Mouse (Mus musculus) CH12.LX (cell line): ENCODE measurements around the gene Usp49. TPM values are rescaled to one million over a fixed set of nuclear protein-coding genes. Genes with fewer than 3 reads are reported as not detected.

ENCODE experiments used
- DNase-seq: peaks from one replicate; pipeline ENCODE4 v3.0.0-alpha.2; 2013; ENCODE audit errors: extremely low read depth
- H3K27ac ChIP-seq: 2 replicates; pipeline ENCODE4 v1.5.1; 2012; ENCODE audit warnings: low read depth, mild to moderate bottlenecking, control low read depth, moderate library complexity; ENCODE audit not compliant: insufficient read depth
- H3K27me3 ChIP-seq: replicated peaks from 2 replicates; pipeline ENCODE3; 2012; ENCODE audit warnings: inconsistent platforms
- H3K36me3 ChIP-seq, 2 experiments: replicated peaks in 1 of 2; 2 replicates each; pipeline versions ENCODE3 to v1.6.1; 2012; ENCODE audit warnings: inconsistent platforms in 1 of 2, low read length in 1 of 2, mild to moderate bottlenecking in 1 of 2, mixed read lengths in 1 of 2, moderate library complexity in 1 of 2; ENCODE audit not compliant: control insufficient read depth in 1 of 2, insufficient read depth in 1 of 2
- H3K4me1 ChIP-seq, 2 experiments: 2 replicates each; pipeline ENCODE4 v1.6.1; 2012; ENCODE audit warnings: inconsistent platforms in 1 of 2, moderate library complexity in 1 of 2; ENCODE audit not compliant: insufficient read depth in 2 of 2, control insufficient read depth in 1 of 2
- H3K4me2 ChIP-seq: 2 replicates; pipeline ENCODE4 v1.6.1; 2012; ENCODE audit warnings: low read depth, mild to moderate bottlenecking, control low read depth; ENCODE audit not compliant: poor library complexity, insufficient read depth, severe bottlenecking
- H3K4me3 ChIP-seq, 3 experiments: fragments of 150-350 bp in 1 of 3; sonication (generic) in 1 of 3; replicated peaks in 1 of 3; 2 replicates each; pipeline versions ENCODE3 to v1.5.1; 2011 to 2012; ENCODE audit warnings: low read depth in 2 of 3, low read length in 2 of 3, mild to moderate bottlenecking in 2 of 3, moderate library complexity in 2 of 3, control low read depth in 1 of 3, improper control_type of control experiment in 1 of 3, inconsistent platforms in 1 of 3, mixed read lengths in 1 of 3; ENCODE audit not compliant: poor library complexity in 1 of 3
- H3K79me2 ChIP-seq: replicated peaks from 2 replicates; pipeline ENCODE4 v1.6.1; 2012; ENCODE audit warnings: mild to moderate bottlenecking, moderate library complexity; ENCODE audit not compliant: control insufficient read depth, poor library complexity, insufficient read depth, severe bottlenecking; ENCODE audit errors: extremely low read depth
- H3K9ac ChIP-seq: 2 replicates; pipeline ENCODE4 v1.6.1; 2012; ENCODE audit warnings: low read depth, mild to moderate bottlenecking, control low read depth, moderate library complexity; ENCODE audit not compliant: insufficient read depth
- H3K9me3 ChIP-seq: replicated peaks from 2 replicates; pipeline ENCODE3; 2012; ENCODE audit warnings: low read length, inconsistent platforms, mixed read lengths
- CHD1 ChIP-seq: IDR thresholded peaks from 2 replicates; pipeline ENCODE4 v1.6.1; 2012; ENCODE audit warnings: low read depth, low read length, improper control_type of control experiment, inconsistent platforms
- E2F4 ChIP-seq: IDR thresholded peaks from 2 replicates; pipeline ENCODE4 v1.6.1; 2011; ENCODE audit warnings: low read depth, low read length, improper control_type of control experiment; ENCODE audit not compliant: insufficient replicate concordance
- ELF1 ChIP-seq: IDR thresholded peaks from 2 replicates; pipeline ENCODE4 v1.6.1; 2014; ENCODE audit warnings: low read depth, mild to moderate bottlenecking, inconsistent platforms, low read length, improper control_type of control experiment
- GABPA ChIP-seq: IDR thresholded peaks from 2 replicates; pipeline ENCODE4 v1.6.1; 2012; ENCODE audit warnings: low read depth, low read length, improper control_type of control experiment, inconsistent platforms; ENCODE audit not compliant: insufficient replicate concordance
- HCFC1 ChIP-seq: IDR thresholded peaks from 2 replicates; pipeline ENCODE4 v1.6.1; 2012; ENCODE audit warnings: low read depth, mild to moderate bottlenecking, inconsistent platforms, low read length, improper control_type of control experiment
- JUND ChIP-seq: conservative IDR thresholded peaks from 2 replicates; pipeline ENCODE4 v1.6.1; 2011; ENCODE audit warnings: low read depth, low read length, improper control_type of control experiment
- MAX ChIP-seq: IDR thresholded peaks from 2 replicates; pipeline ENCODE4 v1.6.1; 2011; ENCODE audit warnings: low read length, improper control_type of control experiment
- MAZ ChIP-seq: IDR thresholded peaks from 2 replicates; pipeline ENCODE4 v1.6.1; 2012; ENCODE audit warnings: low read depth, mild to moderate bottlenecking, inconsistent platforms, low read length, improper control_type of control experiment, moderate library complexity
- MEF2A ChIP-seq: IDR thresholded peaks from 2 replicates; pipeline ENCODE4 v1.6.1; 2014; ENCODE audit warnings: low read depth, mild to moderate bottlenecking, inconsistent platforms, low read length, improper control_type of control experiment, borderline replicate concordance
- MXI1 ChIP-seq: IDR thresholded peaks from 2 replicates; pipeline ENCODE4 v1.6.1; 2011; ENCODE audit warnings: mild to moderate bottlenecking, low read depth, low read length, improper control_type of control experiment
- NELFE ChIP-seq: IDR thresholded peaks from 2 replicates; pipeline ENCODE4 v1.6.1; 2011; ENCODE audit warnings: low read depth, low read length, improper control_type of control experiment
- PAX5 ChIP-seq: IDR thresholded peaks from 2 replicates; pipeline ENCODE4 v1.6.1; 2012; ENCODE audit warnings: low read length, inconsistent platforms, mixed read lengths
- RAD21 ChIP-seq: IDR thresholded peaks from 2 replicates; pipeline ENCODE4 v1.6.1; 2011; ENCODE audit warnings: low read depth, mild to moderate bottlenecking, low read length, improper control_type of control experiment, moderate library complexity
- RCOR1 ChIP-seq: conservative IDR thresholded peaks from 2 replicates; pipeline ENCODE4 v1.6.1; 2012; ENCODE audit warnings: low read depth, mild to moderate bottlenecking, inconsistent platforms, low read length, improper control_type of control experiment
- SIN3A ChIP-seq: IDR thresholded peaks from 2 replicates; pipeline ENCODE4 v1.6.1; 2012; ENCODE audit warnings: low read length, improper control_type of control experiment, inconsistent platforms
- SMC3 ChIP-seq: IDR thresholded peaks from 2 replicates; pipeline ENCODE4 v1.6.1; 2011; ENCODE audit warnings: low read depth, low read length, improper control_type of control experiment
- TBP ChIP-seq: conservative IDR thresholded peaks from 2 replicates; pipeline ENCODE4 v1.6.1; 2011; ENCODE audit warnings: low read depth, low read length, improper control_type of control experiment
- TCF12 ChIP-seq: IDR thresholded peaks from 2 replicates; pipeline ENCODE4 v1.6.1; 2014; ENCODE audit warnings: low read depth, mild to moderate bottlenecking, inconsistent platforms, low read length, improper control_type of control experiment
- UBTF ChIP-seq: IDR thresholded peaks from 2 replicates; pipeline ENCODE4 v1.6.1; 2012; ENCODE audit warnings: low read depth, mild to moderate bottlenecking, inconsistent platforms, low read length, improper control_type of control experiment, moderate library complexity
- USF2 ChIP-seq: conservative IDR thresholded peaks from 2 replicates; pipeline ENCODE4 v1.6.1; 2011; ENCODE audit warnings: low read depth, low read length, improper control_type of control experiment
- ZC3H11A ChIP-seq: IDR thresholded peaks from 2 replicates; pipeline ENCODE4 v1.6.1; 2012; ENCODE audit warnings: low read depth, mild to moderate bottlenecking, inconsistent platforms, low read length, improper control_type of control experiment
- ZKSCAN1 ChIP-seq: IDR thresholded peaks from 2 replicates; pipeline ENCODE4 v1.6.1; 2012; ENCODE audit warnings: low read depth, inconsistent platforms, low read length, improper control_type of control experiment, borderline replicate concordance
- ZMIZ1 ChIP-seq: IDR thresholded peaks from 2 replicates; pipeline ENCODE4 v1.6.1; 2012; ENCODE audit warnings: low read depth, mild to moderate bottlenecking, inconsistent platforms, low read length, improper control_type of control experiment
- ZNF384 ChIP-seq: IDR thresholded peaks from 2 replicates; pipeline ENCODE4 v1.6.1; 2012; ENCODE audit warnings: low read depth, low read length, improper control_type of control experiment, inconsistent platforms
- dilution Hi-C: fragments of 300-500 bp; cut with MboI; formaldehyde crosslinking; loops from 2 replicates; pipeline ENCODE4 v1.14.3; 2020; ENCODE audit warnings: low sequenced_read_pairs; ENCODE audit not compliant: extremely low pct_unique_long_range_greater_than_20kb, extremely low pct_ligation_motif_present
- in situ Hi-C: fragments of 300-500 bp; cut with MboI; formaldehyde crosslinking; loops from 3 replicates; pipeline ENCODE4 v1.14.3; 2019; ENCODE audit warnings: low sequenced_read_pairs, low pct_ligation_motif_present, low pct_unique_long_range_greater_than_20kb, mixed read lengths
- polyA plus RNA-seq: library from polyadenylated mRNA; unstranded; fragments of >175 nt; gene quantifications from 2 replicates; pipeline ENCODE4 v1.2.1, GENCODE M21; 2012; ENCODE audit warnings: low read depth; ENCODE audit not compliant: insufficient read length
- total RNA-seq, 2 experiments: library from RNA; depleted of rRNA; stranded (reverse); fragments of 300-350 nt in 1 of 2; fragments of >200 nt in 1 of 2; gene quantifications; 2 replicates each; pipeline ENCODE4 v1.2.3; 2012 to 2014

Usp49 gene
- total and polyA plus RNA-seq, 3 experiments: 2.6 to 4.3 (median 3.4) TPM

GRCm38 (mm10) chr17:47664474-47664873, 34.0 kb downstream of the Usp49 start:
- TF ChIP-seq SMC3: no peak
- TF ChIP-seq GABPA: no peak
- TF ChIP-seq MAZ: no peak
- no peak for TF ChIP-seq MXI1
- TF ChIP-seq ZC3H11A: no peak
- TF ChIP-seq CHD1: no peak
- no peak for TF ChIP-seq NELFE
- no peak for TF ChIP-seq RCOR1
- no peak for TF ChIP-seq PAX5
- Histone ChIP-seq H3K79me2 (no peaks in the 10 kb centered on the region), H3K27ac (no peak overlapping the region), H3K4me3 (no peak overlapping the region), H3K4me1 (no peaks in the 10 kb centered on the region), H3K9ac (no peak overlapping the region), H3K36me3 (peaks cover 0 to 3% of the 10 kb centered on the region in 2 experiments), H3K27me3 (no peaks in the 10 kb centered on the region), H3K4me2 (no peak overlapping the region), H3K9me3 (no peaks in the 10 kb centered on the region)
- in situ Hi-C loops (no loop called here), dilution Hi-C loops (no loop called here)
- no peak for DNase-seq

- no peaks in the 10 kb centered on the region for H3K79me2 ChIP-seq
- TF ChIP-seq TCF12: no peak
- no peak for TF ChIP-seq MEF2A
- no peak for TF ChIP-seq NELFE
- TF ChIP-seq E2F4: no peak
- TF ChIP-seq UBTF: no peak
- TF ChIP-seq SIN3A: no peak
- no peak for TF ChIP-seq JUND
- TF ChIP-seq GABPA: no peak
- TF ChIP-seq USF2: no peak
- TF ChIP-seq ZKSCAN1: no peak
- TF ChIP-seq ZMIZ1: no peak
- TF ChIP-seq RAD21: no peak
- no peak for TF ChIP-seq MAX
- TF ChIP-seq HCFC1: no peak
- TF ChIP-seq ELF1: no peak
- no peak for TF ChIP-seq ZNF384
- TF ChIP-seq RCOR1: no peak
- TF ChIP-seq TBP: no peak
- TF ChIP-seq, all 38 proteins: peak for 0
Measured at GRCm38 (mm10) chr17:47669166-47669565, 38.7 kb downstream of the Usp49 start.

More at GRCm38 (mm10) chr17:47669166-47669565, 38.7 kb downstream of the Usp49 start:
- dilution Hi-C loops: no loop called here
- H3K4me2 ChIP-seq: no peak overlapping the region
- H3K9ac ChIP-seq: no peak overlapping the region
- H3K36me3 ChIP-seq: peaks cover 12 to 23% of the 10 kb centered on the region in 2 experiments
- peaks cover 0 to 3% of the 10 kb centered on the region in 2 experiments; a peak in 1 of 4 replicates for H3K4me1 ChIP-seq
- no peaks in the 10 kb centered on the region for H3K27me3 ChIP-seq
- no peak overlapping the region for H3K4me3 ChIP-seq
- no peak overlapping the region for H3K27ac ChIP-seq
- DNase-seq: no peak
- in situ Hi-C loops: no loop called here
- H3K9me3 ChIP-seq: no peaks in the 10 kb centered on the region
